Mouse (Mus musculus) brown adipose tissue, adult 24 weeks (tissue): ENCODE data around the gene Catsperg1. TPM values are rescaled to one million over a fixed set of nuclear protein-coding genes. Genes with fewer than 3 reads are reported as not detected.
"Not testable (repeated sequence)": the region's sequence is repeated elsewhere in the genome, so short reads cannot be mapped to it uniquely, and the experiment has no call there.

Experiments used
- H3K27ac ChIP-seq: fragments of 200-500 bp; replicated peaks from 2 replicates; pipeline ENCODE4 v1.5.1; 2012; ENCODE audit warnings: low read depth, mild to moderate bottlenecking, low read length
- H3K4me1 ChIP-seq: fragments of 200-500 bp; 2 replicates; pipeline ENCODE4 v1.6.1; 2012; ENCODE audit warnings: low read length, mixed read lengths; ENCODE audit not compliant: control insufficient read depth, insufficient read depth, insufficient read length
- H3K4me3 ChIP-seq: fragments of 200-500 bp; 2 replicates; pipeline ENCODE4 v1.5.1; 2012; ENCODE audit warnings: low read depth, mild to moderate bottlenecking, low read length, moderate library complexity; ENCODE audit not compliant: insufficient read depth
- polyA plus RNA-seq: library from polyadenylated mRNA; stranded (reverse); fragments of >200 nt; gene quantifications from 2 replicates; pipeline ENCODE4 v1.2.4, GENCODE M21; 2012; ENCODE audit not compliant: missing spikeins, insufficient read depth, insufficient read length

Catsperg1 gene
- polyA plus RNA-seq, 1 experiment: not detected

DNA sequence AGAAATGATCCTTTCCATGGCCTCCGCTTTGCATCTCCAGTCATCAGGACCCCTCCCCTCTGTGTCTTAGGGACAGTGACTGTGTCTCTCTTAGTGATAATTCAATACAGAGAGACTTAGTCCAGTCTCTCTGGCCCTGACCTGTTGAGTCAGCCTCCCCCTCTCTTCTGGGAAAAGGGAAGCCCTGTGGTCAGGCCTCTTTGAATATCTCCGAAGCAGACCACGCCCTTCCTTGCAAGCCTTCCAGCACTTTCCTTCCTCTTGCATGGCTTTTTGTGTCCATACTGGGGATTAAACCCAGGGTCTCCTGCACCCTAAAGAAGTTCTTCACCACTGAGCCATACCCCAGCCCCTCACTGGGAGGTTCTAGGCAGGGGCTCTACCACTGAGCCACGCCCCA lies 69.8 kb downstream of the Catsperg1 start:
- H3K4me3 ChIP-seq: no peak overlapping the region
- H3K27ac ChIP-seq: no peak overlapping the region
- no peaks in the 10 kb centered on the region for H3K4me1 ChIP-seq

DNA sequence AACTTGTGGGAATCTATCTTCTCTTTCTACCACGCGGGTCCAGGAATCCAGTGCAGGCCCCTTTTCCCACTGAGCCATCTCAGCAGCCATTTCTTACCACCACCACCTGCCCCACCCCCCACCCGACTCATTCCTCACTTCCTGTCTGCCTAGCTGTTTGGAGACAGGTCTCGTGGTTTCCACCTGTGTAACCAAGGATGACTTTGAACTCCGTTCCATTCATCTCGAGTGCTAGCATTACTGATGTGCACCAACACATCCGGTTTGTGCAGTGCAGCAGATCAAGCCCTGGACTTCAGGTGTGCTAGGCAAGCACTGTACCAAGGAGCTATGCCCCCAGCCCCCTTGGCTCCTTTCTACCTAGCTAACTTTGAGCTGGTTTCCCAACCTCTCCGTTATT lies 72.4 kb downstream of the Catsperg1 start:
- H3K4me3 ChIP-seq: no peak overlapping the region
- H3K4me1 ChIP-seq: no peaks in the 10 kb centered on the region
- H3K27ac ChIP-seq: no peak overlapping the region

DNA sequence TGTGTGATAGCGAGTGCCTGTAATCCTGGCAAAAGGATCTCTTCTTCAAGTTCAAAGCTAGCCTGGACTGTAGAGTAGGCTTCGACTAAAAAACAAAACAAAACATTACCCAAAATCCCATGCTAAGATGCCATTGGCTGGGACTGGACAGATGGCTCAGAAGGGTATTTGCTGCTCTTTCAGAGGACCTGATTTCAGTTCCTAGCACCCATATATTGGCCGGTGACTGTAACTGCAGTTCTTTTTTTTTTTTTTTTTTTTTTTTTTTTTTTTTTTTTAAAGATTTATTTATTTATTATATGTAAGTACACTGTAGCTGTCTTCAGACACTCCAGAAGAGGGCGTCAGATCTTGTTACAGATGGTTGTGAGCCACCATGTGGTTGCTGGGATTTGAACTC lies 74.6 kb downstream of the Catsperg1 start:
- not testable (repeated sequence) for H3K4me3 ChIP-seq, H3K27ac ChIP-seq, H3K4me1 ChIP-seq

DNA sequence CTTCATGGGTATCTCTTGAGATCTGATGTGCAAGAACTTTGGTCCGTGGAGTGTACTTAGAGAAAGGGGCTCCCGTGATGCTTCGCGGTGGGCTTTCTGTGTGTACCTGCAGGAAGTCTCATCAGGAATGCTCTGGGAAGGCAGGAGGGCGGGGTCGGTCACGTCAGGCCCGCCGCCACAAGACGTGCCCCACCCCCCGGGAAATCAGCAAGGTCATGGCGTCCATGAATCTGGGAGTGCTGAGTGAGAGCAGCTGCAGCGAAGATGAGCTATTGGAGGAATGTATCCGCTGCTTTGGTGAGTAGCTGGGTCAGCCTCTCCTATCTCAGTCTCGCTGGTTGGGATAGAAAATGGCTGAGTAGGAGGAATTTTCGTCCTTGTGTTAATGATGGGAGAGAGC lies 76.4 kb downstream of the Catsperg1 start:
- H3K4me1 ChIP-seq: no peaks in the 10 kb centered on the region
- no peak overlapping the region for H3K27ac ChIP-seq
- no peak overlapping the region for H3K4me3 ChIP-seq

DNA sequence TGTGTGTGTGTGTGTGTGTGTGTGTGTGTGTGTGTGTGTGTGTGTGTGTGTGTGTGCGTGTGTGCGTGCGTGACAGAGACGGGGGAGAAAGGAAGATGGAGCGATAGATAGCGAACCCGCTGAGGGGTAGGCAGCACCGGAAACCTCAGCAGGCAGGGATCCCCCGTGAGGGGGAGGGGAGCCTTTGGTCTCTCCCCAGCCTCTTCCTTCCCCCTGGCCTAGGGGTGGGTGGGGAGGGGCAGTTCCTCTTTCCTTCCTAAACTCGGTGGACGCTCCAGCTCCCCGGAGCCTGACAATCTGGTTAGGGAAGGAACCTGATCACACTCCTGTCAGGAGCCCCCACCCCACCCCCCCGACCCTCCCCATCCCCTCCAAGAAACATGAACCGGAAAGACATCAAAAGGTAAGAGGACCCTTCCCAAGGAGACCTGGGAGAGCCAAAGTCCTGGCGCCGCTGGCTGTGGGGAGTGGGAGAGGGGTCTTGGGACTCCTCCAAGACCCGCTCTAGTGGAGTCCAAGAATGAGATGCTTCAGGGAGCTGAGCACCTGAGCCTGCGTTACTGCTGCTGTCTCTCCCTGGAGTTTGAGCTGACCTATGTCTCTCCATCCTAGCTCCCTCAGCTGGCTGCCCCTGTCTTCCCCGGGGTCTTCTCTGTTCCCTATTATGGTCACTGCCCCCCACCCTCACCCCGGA lies 79.0 kb downstream of the Catsperg1 start, which contains the start of gene Rasgrp4:
TSS of gene Rasgrp4 (plus strand) at position 159 of the 694 bp plus-strand sequence.
- Histone ChIP-seq H3K4me1 (no peaks in the 10 kb centered on the region), H3K27ac (no peak within 1 kb of the TSS; the same call in 1 of the 2 replicates), H3K4me3 (peak within 1 kb of the TSS; percentile 53)

DNA sequence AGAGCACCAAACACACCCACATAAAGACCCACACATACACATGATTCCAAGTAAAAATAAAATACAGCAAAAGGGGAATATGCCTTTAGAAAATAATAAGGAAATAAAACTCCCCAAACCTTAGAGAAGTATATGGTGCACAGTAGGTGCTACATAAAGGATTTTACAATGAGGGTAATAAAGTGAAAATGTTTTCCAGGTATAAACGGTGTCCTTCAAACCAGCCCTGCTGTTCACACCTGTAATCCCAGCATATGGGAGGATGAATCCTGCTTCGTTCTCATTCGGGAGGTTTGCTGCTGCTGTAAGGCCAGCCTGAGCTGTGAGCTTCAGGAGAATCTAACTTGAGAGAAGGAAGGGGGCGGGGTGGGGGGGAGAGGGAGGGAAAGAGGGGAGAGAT lies 79.6 kb downstream of the Catsperg1 start:
- no peaks in the 10 kb centered on the region for H3K4me1 ChIP-seq
- H3K4me3 ChIP-seq: no peak overlapping the region
- H3K27ac ChIP-seq: no peak overlapping the region

Other genes with a start within 250 kb of the Catsperg1 start
- 165 and 216 TPM in 2 replicates for gene Eif3k, start 232.2 kb downstream of the Catsperg1 start, polyA plus RNA-seq
- gene Map4k1, start 232.0 kb downstream of the Catsperg1 start, polyA plus RNA-seq: 0.63 and 1.4 TPM in 2 replicates
- 1.9 and 6.1 TPM in 2 replicates for gene Ryr1, start 88.9 kb downstream of the Catsperg1 start, polyA plus RNA-seq
- 1.0 and 2.7 TPM in 2 replicates for gene Rasgrp4, start 79.2 kb downstream of the Catsperg1 start, polyA plus RNA-seq
- 9.9 and 10.5 TPM in 2 replicates for gene Fam98c, start 57.8 kb downstream of the Catsperg1 start, polyA plus RNA-seq
- gene Ggn, start 43.8 kb downstream of the Catsperg1 start, polyA plus RNA-seq: not detected in 2 replicates
- 0.32 and 1.2 TPM in 2 replicates for gene Spred3, start 43.6 kb downstream of the Catsperg1 start, polyA plus RNA-seq
- gene Psmd8, start 33.3 kb downstream of the Catsperg1 start, polyA plus RNA-seq: 302 and 383 TPM in 2 replicates
- gene Kcnk6, start 18.5 kb upstream of the Catsperg1 start, polyA plus RNA-seq: 1.3 and 1.6 TPM in 2 replicates
- 72.2 and 79.7 TPM in 2 replicates for gene Yif1b, start 24.3 kb upstream of the Catsperg1 start, polyA plus RNA-seq
- gene 2200002D01Rik, start 34.4 kb upstream of the Catsperg1 start, polyA plus RNA-seq: 2.5 TPM in 1 of 2 replicates, not detected in the other
- 3.9 and 5.6 TPM in 2 replicates for gene Spint2, start 67.9 kb upstream of the Catsperg1 start, polyA plus RNA-seq
- gene Ppp1r14a, start 75.3 kb upstream of the Catsperg1 start, polyA plus RNA-seq: 4.6 and 7.2 TPM in 2 replicates
- not detected in 2 replicates for gene Dpf1, start 89.9 kb upstream of the Catsperg1 start, polyA plus RNA-seq